Mouse (Mus musculus): Measurements from ENCODE around the gene Pcgf3.

Pcgf3 gene

DNA sequence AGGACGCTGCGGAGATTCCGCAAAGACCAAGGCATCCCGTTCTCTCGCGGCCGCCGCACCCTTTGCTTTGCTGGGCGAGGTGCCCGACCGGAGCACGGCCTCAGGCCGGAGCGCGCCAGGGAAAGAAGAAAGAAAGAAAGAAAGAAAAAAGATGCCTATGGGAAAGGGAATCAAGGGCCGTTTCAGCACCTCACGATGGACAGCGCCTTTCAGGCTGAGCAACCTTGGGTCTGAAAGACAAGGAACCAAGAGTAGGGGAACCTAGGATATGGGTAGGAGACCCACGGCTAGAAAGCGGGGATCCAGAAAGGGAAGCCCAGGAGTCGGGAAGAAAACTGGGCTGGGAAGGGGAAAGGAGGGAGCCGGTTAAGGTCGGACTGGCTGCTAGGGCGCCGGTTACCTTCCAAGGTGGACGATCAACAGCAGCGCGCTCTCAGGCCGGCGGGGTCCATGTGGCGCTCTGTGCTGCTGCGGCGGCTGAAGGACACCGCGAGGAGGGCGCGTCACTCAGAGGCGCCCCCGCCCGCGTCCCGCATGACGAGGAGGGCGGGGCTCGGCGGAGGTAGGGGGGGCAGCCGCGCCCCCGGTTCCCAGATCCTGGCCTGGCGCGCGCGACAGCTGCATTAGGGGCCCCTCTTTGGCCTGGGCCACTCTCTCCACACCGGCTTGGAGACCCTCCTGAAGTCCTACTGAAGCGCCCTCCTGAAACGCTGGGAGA, 88.6 kb downstream of the Pcgf3 start, which contains the start of gene Cplx1:
Gene Cplx1 (minus strand): TSS at position 536 of the 718 bp plus-strand sequence.
- DNase-seq (ENCODE audit: low read depth in 2 of 2, low spot score in 2 of 2) = no peak

DNA sequence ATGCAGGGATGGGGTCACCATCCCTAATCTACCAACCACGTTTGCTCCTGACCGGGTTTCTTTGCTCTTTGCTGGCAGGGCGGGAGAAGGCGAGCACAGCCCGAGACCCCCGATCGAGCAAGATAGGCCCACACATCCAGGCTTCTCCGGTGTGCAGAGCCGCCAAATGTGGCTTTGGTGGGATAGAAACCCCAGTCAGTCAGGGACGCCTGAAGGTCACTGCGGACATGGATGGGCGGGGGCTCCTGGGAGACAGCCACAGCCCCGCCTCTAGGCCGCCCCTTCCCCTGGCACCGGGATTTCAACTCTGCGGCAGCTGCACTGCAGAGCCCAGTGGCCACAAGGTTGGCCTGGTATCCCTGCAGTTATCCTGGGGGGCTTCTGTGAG, 89.2 kb downstream of the Pcgf3 start:
- no peak for DNase-seq (ENCODE audit: low read depth in 2 of 2, low spot score in 2 of 2)

DNA sequence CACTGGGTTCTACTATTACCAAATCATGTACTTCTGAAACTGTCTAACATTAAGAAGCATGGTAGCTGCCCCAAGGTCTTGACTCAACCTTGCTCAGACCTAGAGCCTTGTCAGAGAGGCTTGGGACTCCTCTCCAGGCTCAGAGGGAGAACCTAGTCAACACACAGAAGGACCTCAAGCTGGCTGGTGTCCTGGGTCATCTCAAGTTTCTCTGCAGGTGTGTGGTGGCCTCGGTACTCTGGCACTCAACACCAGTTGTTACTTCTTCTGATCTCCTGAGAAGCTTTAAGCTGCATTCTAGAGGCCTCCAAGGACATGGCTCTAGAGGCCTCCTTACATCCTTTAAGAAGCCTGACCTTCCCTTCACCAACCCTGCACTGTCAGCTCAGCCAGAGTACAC, 93.0 kb downstream of the Pcgf3 start:
- DNase-seq (ENCODE audit: low read depth in 2 of 2, low spot score in 2 of 2) = no peak

Measured in CD8-positive naive resting alpha-beta T cell, adult 2 months (primary cell).